9 mouse cellular contexts compared by ENCODE assay signal in genomic region chr6:92422286-92422685, GRCm38 (mm10).
DNase-seq lines count a peak whose midpoint lies in the region; ATAC-seq lines count a peak whose summit lies in the region.
"Had no signal": no experiment of that assay in that cellular context is flagged by ENCODE, and none has a peak within 500 bp of the region (broad histone marks: within the 10 kb centered on the region; RNA-seq: fewer than 3 reads in every experiment).

No protein-coding gene starts in this region.

- H3K4me2 ChIP-seq in forebrain, embryonic 11.5 days (ENCODE audit: low read depth, low read length, severe bottlenecking) = no peak overlapping the region
- H3K4me2 ChIP-seq in forebrain, embryonic 12.5 days = no peak overlapping the region
- no peak overlapping the region for H3K4me2 ChIP-seq in midbrain, embryonic 13.5 days (replicated peaks)
- H3K4me2 ChIP-seq: limb, embryonic 15.5 days had no signal

- no peaks in the 10 kb centered on the region for H3K4me1 ChIP-seq in forebrain, embryonic 11.5 days (replicated peaks; ENCODE audit: control insufficient read depth, insufficient read depth, low read length)
- H3K4me1 ChIP-seq in forebrain, embryonic 12.5 days = no peaks in the 10 kb centered on the region
- H3K4me1 ChIP-seq in midbrain, embryonic 10.5 days = no peaks in the 10 kb centered on the region
- peaks cover 8% of the 10 kb centered on the region; the same call in 1 of the 2 replicates for H3K4me1 ChIP-seq in midbrain, embryonic 13.5 days (replicated peaks)

- DNase-seq in forebrain, embryonic 11.5 days (ENCODE audit: low spot score) = peak; percentile 62
- DNase-seq in midbrain, embryonic 10.5 days (ENCODE audit: low spot score) = peak; percentile 31
- peak; percentile 67 for DNase-seq in brain, adult 2 months (ENCODE audit: low read depth, low spot score)
- peak; percentile 11 to 63 for DNase-seq in kidney, postnatal 36 days
- peak; percentile 55 for DNase-seq in testis, postnatal 10 days (ENCODE audit: low spot score)
- no peak for DNase-seq in thymus, adult 18-20 months

- no peak for ATAC-seq in forebrain, embryonic 11.5 days (replicated peaks; ENCODE audit: low FRiP score)
- no peak for ATAC-seq in forebrain, embryonic 12.5 days (ENCODE audit: low FRiP score)
- ATAC-seq in midbrain, embryonic 13.5 days = no peak

- no peak overlapping the region for H3K9ac ChIP-seq in forebrain, embryonic 11.5 days (ENCODE audit: low read length)
- no peak overlapping the region for H3K9ac ChIP-seq in forebrain, embryonic 12.5 days
- no peak overlapping the region for H3K9ac ChIP-seq in midbrain, embryonic 13.5 days (replicated peaks)
- H3K9ac ChIP-seq: limb, embryonic 15.5 days had no signal

- H3K27me3 ChIP-seq in forebrain, embryonic 11.5 days (ENCODE audit: control insufficient read depth, insufficient read depth, low read length) = no peaks in the 10 kb centered on the region
- H3K27me3 ChIP-seq in forebrain, embryonic 12.5 days = no peaks in the 10 kb centered on the region
- no peaks in the 10 kb centered on the region for H3K27me3 ChIP-seq in midbrain, embryonic 10.5 days (ENCODE audit: low read depth, poor library complexity, severe bottlenecking)
- H3K27me3 ChIP-seq in midbrain, embryonic 13.5 days = no peaks in the 10 kb centered on the region
- H3K27me3 ChIP-seq: limb, embryonic 15.5 days had no signal

- no peak overlapping the region for H3K27ac ChIP-seq in forebrain, embryonic 11.5 days (ENCODE audit: low read depth, low read length)
- H3K27ac ChIP-seq in forebrain, embryonic 12.5 days = no peak overlapping the region
- no peak overlapping the region for H3K27ac ChIP-seq in midbrain, embryonic 10.5 days (replicated peaks)
- H3K27ac ChIP-seq in midbrain, embryonic 13.5 days = no peak overlapping the region
- H3K27ac ChIP-seq: limb, embryonic 15.5 days had no signal

- 45% methylated on average over 11 of the region's 11 CpGs for WGBS in forebrain, embryonic 11.5 days
- 43% methylated on average over 11 of the region's 11 CpGs for WGBS in forebrain, embryonic 12.5 days
- 45% methylated on average over 11 of the region's 11 CpGs for WGBS in midbrain, embryonic 10.5 days
- WGBS in midbrain, embryonic 13.5 days = 42% methylated on average over 11 of the region's 11 CpGs

- no peak overlapping the region for H3K4me3 ChIP-seq in forebrain, embryonic 11.5 days (ENCODE audit: low read depth, low read length)
- no peak overlapping the region for H3K4me3 ChIP-seq in forebrain, embryonic 12.5 days (replicated peaks)
- H3K4me3 ChIP-seq in midbrain, embryonic 10.5 days = no peak overlapping the region
- H3K4me3 ChIP-seq in midbrain, embryonic 13.5 days (replicated peaks) = no peak overlapping the region
- H3K4me3 ChIP-seq: limb, embryonic 15.5 days had no signal

- H3K9me3 ChIP-seq in forebrain, embryonic 11.5 days (ENCODE audit: control insufficient read depth, low read length) = no peaks in the 10 kb centered on the region
- H3K9me3 ChIP-seq in forebrain, embryonic 12.5 days = no peaks in the 10 kb centered on the region
- no peaks in the 10 kb centered on the region for H3K9me3 ChIP-seq in midbrain, embryonic 10.5 days (replicated peaks)
- H3K9me3 ChIP-seq in midbrain, embryonic 13.5 days = no peaks in the 10 kb centered on the region
- H3K9me3 ChIP-seq: limb, embryonic 15.5 days had no signal

- H3K36me3 ChIP-seq in forebrain, embryonic 11.5 days (ENCODE audit: control insufficient read depth, insufficient read depth, low read length) = no peaks in the 10 kb centered on the region
- no peaks in the 10 kb centered on the region for H3K36me3 ChIP-seq in forebrain, embryonic 12.5 days (replicated peaks)
- H3K36me3 ChIP-seq in midbrain, embryonic 10.5 days = 0 out of 2 replicates have a peak, but pooled peaks cover 7% of the 10 kb centered on the region
- H3K36me3 ChIP-seq in midbrain, embryonic 13.5 days = peaks cover 29% of the 10 kb centered on the region

Comparison
In these comparisons a context has a peak if more than half of its experiments do, and no peak if none do; other contexts are left out.
1. DNase-seq: peak in forebrain, embryonic 11.5 days (single experiment), midbrain, embryonic 10.5 days (single experiment), brain, adult 2 months (single experiment), kidney, postnatal 36 days (2 of 2) and testis, postnatal 10 days (single experiment); none in thymus, adult 18-20 months (0 of 2).